Mouse (Mus musculus): Measurements from ENCODE around the gene Zfp781. TPM values are rescaled to one million over a fixed set of nuclear protein-coding genes. Genes with fewer than 3 reads are reported as not detected.

Zfp781 gene
- total RNA-seq (2023) = 0.28 and 0.32 TPM in 2 replicates

GRCm38 (mm10) chr10:81929842-81930743 lies at the start of gene Zfp781:
Gene Zfp781, minus strand, starts transcription at chr10:81930480.

GRCm38 (mm10) chr10:81863409-81864407 lies 66.6 kb downstream of the Zfp781 start, which contains the start of gene Gm32687:
Gene Gm32687, plus strand, starts transcription at chr10:81863934.

Other genes with a start within 250 kb of the Zfp781 start
- 1.5 and 5.1 TPM in 2 replicates for gene Zfp433, start 225.7 kb downstream of the Zfp781 start, total RNA-seq (2023)
- not detected in 2 replicates for gene Gm3055, start 159.3 kb downstream of the Zfp781 start, total RNA-seq (2023)
- gene Gm4767, start 118.3 kb downstream of the Zfp781 start, total RNA-seq (2023) = 0.38 and 0.39 TPM in 2 replicates
- gene Gm32687, start 66.5 kb downstream of the Zfp781 start, total RNA-seq (2023) = 1.3 TPM in 1 of 2 replicates, not detected in the other
- 0.51 and 0.57 TPM in 2 replicates for gene Zfp873, start 117.6 kb upstream of the Zfp781 start, total RNA-seq (2023)
- 2.2 TPM in 2 replicates for gene BC024063, start 152.9 kb upstream of the Zfp781 start, total RNA-seq (2023)
- gene AU041133, start 197.5 kb upstream of the Zfp781 start, total RNA-seq (2023) = 0.41 and 0.60 TPM in 2 replicates

Data from neutrophil, adult 65 days (primary cell).